Mouse (Mus musculus) cerebral cortex, adult 2 months (tissue): Measurements from ENCODE around the gene Syde1.

Experiments
- WGBS: fragments of 180-500 bp; shearing (Covaris S2); methylation state at CpG from one replicate; pipeline ENCODE4 v1.1.7; 2018; 5-methylcytosine and 5-hydroxymethylcytosine counted together

Syde1 gene

DNA sequence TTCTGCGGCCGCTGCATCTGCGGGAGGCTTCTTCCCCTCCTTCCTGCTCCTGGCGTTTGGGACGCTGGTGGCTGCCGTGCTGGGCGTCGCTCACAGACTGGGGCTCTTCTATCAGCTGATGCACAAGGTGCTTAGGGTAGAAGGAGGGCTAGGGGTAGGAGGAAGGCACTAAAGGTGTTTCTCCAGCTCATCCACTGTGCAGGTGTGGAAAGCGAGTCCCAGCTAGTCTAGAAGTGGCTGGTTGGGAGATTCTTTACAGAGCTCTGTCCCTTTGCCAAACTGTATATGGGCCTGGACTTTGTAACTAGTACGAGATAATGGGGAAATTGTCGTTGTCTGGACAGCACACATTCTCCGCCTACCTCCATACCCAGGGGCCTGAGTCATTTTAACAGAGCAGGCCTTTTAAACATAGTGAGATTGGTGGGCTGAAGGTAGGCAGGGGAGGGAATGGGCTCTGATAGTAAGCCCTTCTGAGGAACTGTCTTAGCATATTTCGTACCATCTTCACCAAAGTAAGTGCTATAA is 16.6 kb downstream of the Syde1 start:
- WGBS, result 8% methylated on average over 13 of the region's 13 CpGs

DNA sequence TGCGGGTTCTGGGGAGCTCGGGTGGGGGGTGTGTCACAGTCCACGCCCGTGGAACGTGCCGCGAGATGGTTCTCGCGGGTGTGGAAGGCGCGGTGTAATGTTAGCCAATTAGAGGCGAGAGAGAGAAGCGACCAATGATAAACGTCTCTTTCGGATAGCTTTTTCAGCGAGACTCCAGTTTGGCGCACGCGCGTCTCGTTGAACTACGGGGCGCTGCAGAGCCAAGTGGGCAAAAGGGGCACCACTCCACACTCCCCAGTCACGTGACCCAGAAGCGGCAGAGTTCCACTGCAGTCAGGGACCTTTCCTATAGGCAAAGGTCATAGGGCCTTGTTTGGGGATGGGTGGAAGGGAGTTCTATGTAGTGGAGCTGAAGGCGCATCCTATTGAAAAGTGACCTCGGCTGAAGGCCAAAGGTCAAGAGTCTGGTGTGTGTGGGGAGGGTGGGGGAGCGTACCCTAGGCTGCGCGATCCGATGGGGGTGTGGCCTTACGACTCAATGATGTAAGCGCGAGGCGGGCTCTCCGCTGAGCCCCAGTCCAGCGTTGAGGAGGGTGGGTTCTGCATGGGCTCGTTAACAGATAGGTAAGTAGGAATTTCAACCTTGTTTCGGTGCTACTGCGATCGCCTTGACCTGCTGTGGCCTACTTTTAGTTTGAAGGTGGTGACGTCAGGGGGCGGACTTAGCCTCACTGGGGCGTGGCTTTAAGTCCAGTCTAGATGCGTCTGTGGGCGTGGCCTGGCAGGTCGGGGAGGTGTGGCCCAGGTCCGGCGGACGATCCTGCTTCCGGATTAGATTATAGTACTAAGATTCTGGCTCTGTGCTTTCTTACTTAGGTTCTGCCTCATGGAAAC is 17.3 kb downstream of the Syde1 start, which contains the start of gene Ilvbl:
Ilvbl (plus strand) TSS at position 97 of the 855 bp plus-strand sequence.
- WGBS, result under 1% methylated on average over 51 of the region's 51 CpGs

DNA sequence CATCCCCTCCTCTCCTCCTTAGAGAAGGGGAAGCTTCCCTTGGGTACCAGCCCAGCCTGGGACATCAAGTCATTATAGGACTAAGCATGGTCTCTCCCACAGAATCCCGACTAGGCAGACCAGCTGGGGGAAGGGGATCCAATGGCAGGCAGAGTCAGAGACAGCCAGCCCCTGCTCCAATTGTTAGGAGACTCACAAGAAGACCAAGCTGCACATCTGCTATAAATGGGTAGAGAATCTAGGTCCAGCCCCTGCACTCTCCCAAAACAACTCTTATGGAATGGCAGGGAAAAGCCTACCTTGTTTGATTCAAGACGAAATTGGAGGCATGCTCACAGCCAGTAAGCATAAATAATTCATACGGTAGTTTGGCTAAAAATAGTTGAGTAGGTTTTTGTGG is 18.5 kb downstream of the Syde1 start:
- 28% methylated on average over 3 of the region's 3 CpGs for WGBS

DNA sequence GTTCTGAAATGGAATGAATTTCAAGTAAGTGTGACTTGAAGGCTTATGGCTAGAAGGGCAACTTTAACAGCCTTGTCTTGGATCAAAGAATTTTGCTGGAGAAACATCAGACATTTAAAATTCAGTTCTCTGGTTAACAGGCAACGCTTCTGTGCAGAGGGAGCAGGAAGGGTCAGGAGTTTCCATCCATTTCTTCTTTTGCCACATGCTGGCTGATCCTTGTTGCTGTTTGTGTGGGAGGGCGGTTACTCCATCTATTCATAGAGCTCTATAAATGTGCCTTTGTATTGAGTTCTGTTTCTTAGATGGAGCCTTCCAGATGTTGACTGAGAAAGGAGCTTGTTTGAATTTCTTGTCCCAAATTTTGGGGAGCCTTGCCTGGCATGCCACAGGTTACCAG is 20.9 kb downstream of the Syde1 start:
- WGBS, result 49% methylated on average over 2 of the region's 2 CpGs

DNA sequence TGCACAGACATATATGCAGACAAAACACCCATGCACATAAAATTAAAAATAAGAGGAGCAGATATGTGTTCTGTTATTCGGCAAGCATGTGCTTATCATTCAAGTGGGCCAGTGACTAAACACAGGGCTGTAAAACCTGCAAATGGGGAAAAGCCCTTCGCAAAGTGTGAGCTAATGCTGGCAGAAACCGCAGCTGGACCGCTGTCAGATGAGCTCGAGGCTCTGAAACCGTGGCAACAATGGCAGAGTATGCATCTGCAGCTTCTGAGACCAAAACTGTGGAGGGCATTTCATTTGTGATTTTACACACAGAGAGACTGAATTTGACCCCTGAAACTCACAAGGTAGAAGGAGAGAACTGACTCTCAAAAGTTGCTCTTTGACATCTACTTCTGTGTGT is 21.3 kb downstream of the Syde1 start:
- WGBS, result 52% methylated on average over 6 of the region's 6 CpGs

DNA sequence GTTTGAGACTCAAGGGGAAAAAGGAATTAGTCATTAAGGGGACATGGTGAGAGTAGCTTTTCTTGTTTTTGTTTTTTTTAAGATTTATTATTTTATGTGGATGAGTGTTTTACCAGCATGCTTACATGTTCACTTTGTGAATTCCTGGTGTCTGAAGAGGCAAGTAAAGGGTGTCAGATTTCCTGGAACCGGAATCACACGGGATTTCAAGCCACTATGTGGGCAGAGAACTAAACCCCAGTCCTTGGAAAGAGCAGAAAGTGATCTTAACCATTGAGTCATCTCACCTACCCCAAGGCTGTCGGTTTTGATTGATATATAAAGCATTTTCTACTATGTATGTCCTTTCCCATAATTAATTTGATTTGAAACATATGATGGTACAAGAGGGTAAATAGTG is 22.1 kb downstream of the Syde1 start:
- WGBS, result 68% methylated on average over 3 of the region's 3 CpGs

DNA sequence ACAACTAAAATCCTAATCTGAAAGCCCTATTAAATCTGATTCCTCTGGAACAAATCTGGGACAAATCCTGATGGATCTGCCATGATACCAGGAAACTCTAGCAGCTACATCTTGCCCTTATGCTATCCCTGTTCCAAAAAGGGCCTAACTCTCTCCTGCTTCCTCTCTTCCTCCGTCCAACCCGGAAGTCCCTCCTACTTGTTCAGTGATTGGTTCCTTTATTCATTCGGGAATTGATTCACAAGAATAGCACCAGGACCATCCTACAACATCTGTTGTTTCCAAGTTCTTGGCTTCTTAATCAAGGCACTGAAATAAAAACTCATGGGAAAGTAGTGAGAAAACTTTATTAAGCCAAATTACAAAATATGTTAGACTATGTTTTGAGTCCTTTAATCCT is 22.6 kb downstream of the Syde1 start:
- WGBS, result 78% methylated on average over 3 of the region's 3 CpGs

DNA sequence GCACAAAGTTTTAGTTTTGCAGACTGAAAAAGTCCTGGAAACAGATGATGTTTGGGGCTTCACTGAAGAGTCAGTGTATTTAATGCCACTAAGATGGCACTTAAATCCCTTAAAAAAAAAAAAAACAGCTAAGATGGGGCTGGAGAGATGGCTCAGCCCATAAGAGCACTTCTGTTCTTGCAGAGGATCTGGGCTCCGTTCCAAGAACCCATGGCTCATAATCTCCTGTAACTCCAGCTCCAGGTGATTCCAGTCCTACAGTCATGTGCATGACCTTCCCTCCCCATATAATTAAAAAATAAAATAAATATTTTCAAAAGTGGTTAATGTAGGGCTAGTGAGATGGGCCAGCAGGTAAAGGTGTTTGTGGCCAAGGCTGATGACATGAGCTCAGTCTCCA is 26.7 kb downstream of the Syde1 start:
- 90% methylated on average over 1 of the region's 1 CpGs for WGBS

DNA sequence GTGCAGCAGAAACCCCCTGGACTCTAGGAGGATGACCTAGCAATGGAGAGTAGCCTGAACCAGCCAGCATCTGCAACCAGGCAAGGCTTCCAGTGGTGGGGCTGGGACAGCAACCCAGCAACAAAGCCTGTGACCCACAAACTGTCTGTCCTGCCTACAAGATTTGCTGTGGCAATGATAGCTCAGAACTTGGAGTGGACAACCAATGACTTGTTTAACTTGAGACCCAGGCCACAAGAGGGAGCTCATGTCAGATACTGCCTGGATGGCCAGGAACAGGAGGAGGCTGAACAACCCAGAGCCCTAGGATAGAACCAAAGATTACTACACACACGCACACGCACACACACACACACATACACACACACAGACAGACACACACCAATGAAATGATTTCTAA is 50.8 kb downstream of the Syde1 start:
- 48% methylated on average over 2 of the region's 2 CpGs for WGBS
